Mouse (Mus musculus) erythroblast, adult 5-6 weeks (primary cell): ENCODE measurements around the gene Rcan2. TPM values are rescaled to one million over a fixed set of nuclear protein-coding genes. Genes with fewer than 3 reads are reported as not detected.

Source experiments
- ATAC-seq: replicated peaks from 2 replicates; pipeline ENCODE4 v1.8.0; 2016; ENCODE audit warnings: moderate number of reproducible peaks, mild to moderate bottlenecking, moderate TSS enrichment, inconsistent platforms; ENCODE audit not compliant: poor library complexity, low FRiP score, severe bottlenecking
- total RNA-seq, 2 experiments: library from RNA; stranded (forward) in 1 of 2; stranded (reverse) in 1 of 2; fragments of 150-400 nt in 1 of 2; fragments of 200-764, 138-1000 nt in 1 of 2; gene quantifications; 2 replicates each; pipeline versions ENCODE4 v1.2.3 to v1.2.4; 2015 to 2017; ENCODE audit warnings: low replicate concordance in 2 of 2

Gene Rcan2
- total RNA-seq, 2 experiments from 2014 or later, result not detected

GRCm38 (mm10) chr17:44058145-44058544 is 257.0 kb downstream of the Rcan2 start:
- 0 out of 2 replicates have a peak, but pooled peaks have one; percentile 20 for ATAC-seq

- ATAC-seq, result no peak
Observed at GRCm38 (mm10) chr17:44060781-44061180, 259.6 kb downstream of the Rcan2 start.

GRCm38 (mm10) chr17:44061289-44061890 is 260.2 kb downstream of the Rcan2 start:
- ATAC-seq, result no peak

GRCm38 (mm10) chr17:44068876-44069275 is 267.7 kb downstream of the Rcan2 start:
- no peak for ATAC-seq

- no peak for ATAC-seq
Observed at GRCm38 (mm10) chr17:44071680-44072079, 270.5 kb downstream of the Rcan2 start.

GRCm38 (mm10) chr17:44075601-44076000 is 274.4 kb downstream of the Rcan2 start:
- ATAC-seq, result no peak

- 0 out of 2 replicates have a peak, but pooled peaks have one; percentile 51 for ATAC-seq
Observed at GRCm38 (mm10) chr17:44076051-44076680, 275.0 kb downstream of the Rcan2 start.

- 0 out of 2 replicates have a peak, but pooled peaks have one; percentile 48 for ATAC-seq
Observed at GRCm38 (mm10) chr17:44077146-44077842, 276.1 kb downstream of the Rcan2 start.

GRCm38 (mm10) chr17:44077843-44078160 is 276.7 kb downstream of the Rcan2 start:
- no peak for ATAC-seq

- ATAC-seq, result peak; percentile 87
Observed at GRCm38 (mm10) chr17:44078631-44079350, 277.6 kb downstream of the Rcan2 start, which contains the start of gene Enpp5. Gene Enpp5, plus strand, starts transcription at chr17:44078813.

- ATAC-seq, result no peak
Observed at GRCm38 (mm10) chr17:44083156-44083555, 282.0 kb downstream of the Rcan2 start.

- no peak for ATAC-seq
Observed at GRCm38 (mm10) chr17:44088226-44088625, 287.1 kb downstream of the Rcan2 start.

Other genes starting within 250 kb of the Rcan2 start
- 11.5 and 12.1 TPM in 2 replicates for gene Pla2g7, start 233.3 kb upstream of the Rcan2 start, total RNA-seq (2015; ENCODE audit: low replicate concordance)
- 7.0 and 7.8 TPM in 2 replicates for gene Pla2g7, start 233.3 kb upstream of the Rcan2 start, total RNA-seq (2017; ENCODE audit: low replicate concordance)
- gene Tdrd6, start 171.1 kb upstream of the Rcan2 start, total RNA-seq (2015; ENCODE audit: low replicate concordance), result not detected in 2 replicates
- gene Tdrd6, start 171.1 kb upstream of the Rcan2 start, total RNA-seq (2017; ENCODE audit: low replicate concordance), result not detected in 2 replicates
- gene Slc25a27, start 134.1 kb upstream of the Rcan2 start, total RNA-seq (2015; ENCODE audit: low replicate concordance), result 0.42 TPM in 1 of 2 replicates, not detected in the other
- 0.42 and 1.3 TPM in 2 replicates for gene Slc25a27, start 134.1 kb upstream of the Rcan2 start, total RNA-seq (2017; ENCODE audit: low replicate concordance)
- gene Cyp39a1, start 133.9 kb upstream of the Rcan2 start, total RNA-seq (2015; ENCODE audit: low replicate concordance), result 0.63 TPM in 1 of 2 replicates, not detected in the other
- gene Cyp39a1, start 133.9 kb upstream of the Rcan2 start, total RNA-seq (2017; ENCODE audit: low replicate concordance), result 0.17 and 1.5 TPM in 2 replicates